Mouse (Mus musculus): Measurements from ENCODE around the gene Gm49425. TPM values are rescaled to one million over a fixed set of nuclear protein-coding genes. Genes with fewer than 3 reads are reported as not detected.

Gm49425 gene
- polyA plus RNA-seq, 1 experiment from 2014 or later: not detected

- no peak overlapping the region for H3K4me3 ChIP-seq
- no peak for ATAC-seq (ENCODE audit: borderline replicate concordance, extremely low read depth, low FRiP score, low TSS enrichment)
- H3K36me3 ChIP-seq: no peaks in the 10 kb centered on the region
- H3K9me3 ChIP-seq: no peaks in the 10 kb centered on the region
- H3K27me3 ChIP-seq: no peaks in the 10 kb centered on the region
- no peaks in the 10 kb centered on the region for H3K4me1 ChIP-seq
- H3K27ac ChIP-seq: no peak overlapping the region
- no peak overlapping the region for H3K4me2 ChIP-seq
- WGBS: 74% methylated on average over 11 of the region's 11 CpGs
- H3K9ac ChIP-seq: no peak overlapping the region
Observed at GRCm38 (mm10) chr15:101485911-101486635, 31.0 kb downstream of the Gm49425 start.

- WGBS: 77% methylated on average over 1 of the region's 1 CpGs
- no peak for ATAC-seq (ENCODE audit: borderline replicate concordance, extremely low read depth, low FRiP score, low TSS enrichment)
- H3K4me1 ChIP-seq: no peaks in the 10 kb centered on the region
Observed at GRCm38 (mm10) chr15:101484939-101485338, 32.1 kb downstream of the Gm49425 start.

GRCm38 (mm10) chr15:101483646-101484045, 33.4 kb downstream of the Gm49425 start:
- H3K27ac ChIP-seq: no peak overlapping the region
- peaks cover 4% of the 10 kb centered on the region for H3K4me1 ChIP-seq
- H3K4me3 ChIP-seq: no peak overlapping the region
- 55% methylated on average over 1 of the region's 1 CpGs for WGBS
- no peaks in the 10 kb centered on the region for H3K9me3 ChIP-seq
- no peak overlapping the region for H3K4me2 ChIP-seq
- H3K36me3 ChIP-seq: no peaks in the 10 kb centered on the region
- peaks cover 7% of the 10 kb centered on the region for H3K27me3 ChIP-seq
- no peak overlapping the region for H3K9ac ChIP-seq
- ATAC-seq (ENCODE audit: borderline replicate concordance, extremely low read depth, low FRiP score, low TSS enrichment): no peak

More at GRCm38 (mm10) chr15:101484939-101485338, 32.1 kb downstream of the Gm49425 start:
- Histone ChIP-seq H3K36me3 (no peaks in the 10 kb centered on the region), H3K9me3 (no peaks in the 10 kb centered on the region), H3K27me3 (no peaks in the 10 kb centered on the region), H3K4me2 (no peak overlapping the region), H3K27ac (no peak overlapping the region), H3K9ac (no peak overlapping the region), H3K4me3 (no peak overlapping the region)

- WGBS: 34% methylated on average over 4 of the region's 4 CpGs
- Histone ChIP-seq H3K4me2 (no peak overlapping the region), H3K36me3 (no peaks in the 10 kb centered on the region), H3K9ac (no peak overlapping the region), H3K4me1 (peaks cover 4% of the 10 kb centered on the region), H3K4me3 (no peak overlapping the region), H3K9me3 (no peaks in the 10 kb centered on the region), H3K27me3 (peaks cover 17% of the 10 kb centered on the region), H3K27ac (no peak overlapping the region)
- ATAC-seq (ENCODE audit: borderline replicate concordance, extremely low read depth, low FRiP score, low TSS enrichment): no peak
Observed at GRCm38 (mm10) chr15:101482056-101482455, 35.0 kb downstream of the Gm49425 start.

- peaks cover 17% of the 10 kb centered on the region for H3K27me3 ChIP-seq
- no peak overlapping the region for H3K27ac ChIP-seq
- no peaks in the 10 kb centered on the region for H3K9me3 ChIP-seq
- H3K4me3 ChIP-seq: no peak overlapping the region; the same call in 1 of the 2 replicates
- peak overlapping the region; percentile 54 for H3K4me2 ChIP-seq
- peaks cover 4% of the 10 kb centered on the region for H3K4me1 ChIP-seq
- WGBS: 27% methylated on average over 11 of the region's 11 CpGs
- no peak for ATAC-seq (ENCODE audit: borderline replicate concordance, extremely low read depth, low FRiP score, low TSS enrichment)
- H3K9ac ChIP-seq: no peak overlapping the region
- H3K36me3 ChIP-seq: no peaks in the 10 kb centered on the region
Observed at GRCm38 (mm10) chr15:101479666-101480060, 37.4 kb downstream of the Gm49425 start.

- Histone ChIP-seq H3K4me3 (peak overlapping the region; percentile 22), H3K4me1 (peaks cover 4% of the 10 kb centered on the region), H3K9me3 (no peaks in the 10 kb centered on the region), H3K36me3 (no peaks in the 10 kb centered on the region), H3K27ac (no peak overlapping the region), H3K27me3 (peaks cover 17% of the 10 kb centered on the region), H3K9ac (no peak overlapping the region), H3K4me2 (peak overlapping the region; percentile 54)
- ATAC-seq (ENCODE audit: borderline replicate concordance, extremely low read depth, low FRiP score, low TSS enrichment): no peak
- 4% methylated on average over 31 of the region's 31 CpGs for WGBS
Observed at GRCm38 (mm10) chr15:101479007-101479665, 37.9 kb downstream of the Gm49425 start.

GRCm38 (mm10) chr15:101472952-101473528, 44.0 kb downstream of the Gm49425 start, which contains the start of gene Krt86:
Gene Krt86, plus strand, starts transcription at chr15:101473478.
- no peak for ATAC-seq (ENCODE audit: borderline replicate concordance, extremely low read depth, low FRiP score, low TSS enrichment)

GRCm38 (mm10) chr15:101469093-101469492, 48.0 kb downstream of the Gm49425 start:
- Histone ChIP-seq H3K9me3 (no peaks in the 10 kb centered on the region), H3K4me2 (no peak overlapping the region), H3K27me3 (no peaks in the 10 kb centered on the region), H3K36me3 (no peaks in the 10 kb centered on the region), H3K27ac (no peak overlapping the region), H3K4me1 (no peaks in the 10 kb centered on the region), H3K9ac (no peak overlapping the region), H3K4me3 (no peak overlapping the region)
- 74% methylated on average over 4 of the region's 4 CpGs for WGBS
- ATAC-seq (ENCODE audit: borderline replicate concordance, extremely low read depth, low FRiP score, low TSS enrichment): no peak

More at GRCm38 (mm10) chr15:101472952-101473528, 44.0 kb downstream of the Gm49425 start, which contains the start of gene Krt86:
- 0 out of 2 replicates have a peak, but pooled peaks cover 5% of the 10 kb centered on the region for H3K27me3 ChIP-seq
- no peaks in the 10 kb centered on the region for H3K36me3 ChIP-seq
- no peaks in the 10 kb centered on the region for H3K4me1 ChIP-seq
- 23% methylated on average over 10 of the region's 10 CpGs for WGBS
- H3K4me3 ChIP-seq: no peak within 1 kb of the TSS
- no peak within 1 kb of the TSS for H3K4me2 ChIP-seq
- no peak within 1 kb of the TSS for H3K9ac ChIP-seq
- H3K9me3 ChIP-seq: no peaks in the 10 kb centered on the region
- no peak within 1 kb of the TSS for H3K27ac ChIP-seq

Small RNAs within 50 kb of the gene (microRNA-seq; reads per million reads assigned to microRNA genes)
- gene Gm44393: not detected

Other genes starting within 250 kb of the Gm49425 start
- 74.5 and 76.8 TPM in 2 replicates for gene Atg101, start 233.0 kb downstream of the Gm49425 start, polyA plus RNA-seq (2015; fragmentation: Nextera tagmentation; extraction: Ambion mirVana)
- gene 6030408B16Rik, start 224.0 kb downstream of the Gm49425 start, polyA plus RNA-seq (2015; fragmentation: Nextera tagmentation; extraction: Ambion mirVana): 48.1 and 50.0 TPM in 2 replicates
- 1.7 and 2.0 TPM in 2 replicates for gene Krt80, start 147.1 kb downstream of the Gm49425 start, polyA plus RNA-seq (2015; fragmentation: Nextera tagmentation; extraction: Ambion mirVana)
- gene Krt7, start 106.2 kb downstream of the Gm49425 start, polyA plus RNA-seq (2015; fragmentation: Nextera tagmentation; extraction: Ambion mirVana): 152 and 158 TPM in 2 replicates
- gene Krt87, start 78.5 kb downstream of the Gm49425 start, polyA plus RNA-seq (2015; fragmentation: Nextera tagmentation; extraction: Ambion mirVana): 0.38 and 0.39 TPM in 2 replicates
- not detected in 2 replicates for gene Krt88, start 69.5 kb downstream of the Gm49425 start, polyA plus RNA-seq (2015; fragmentation: Nextera tagmentation; extraction: Ambion mirVana)
- gene Krt81, start 53.5 kb downstream of the Gm49425 start, polyA plus RNA-seq (2015; fragmentation: Nextera tagmentation; extraction: Ambion mirVana): not detected in 2 replicates
- not detected in 2 replicates for gene Krt86, start 43.8 kb downstream of the Gm49425 start, polyA plus RNA-seq (2015; fragmentation: Nextera tagmentation; extraction: Ambion mirVana)
- gene Krt83, start 25.7 kb downstream of the Gm49425 start, polyA plus RNA-seq (2015; fragmentation: Nextera tagmentation; extraction: Ambion mirVana): 0.13 TPM in 1 of 2 replicates, not detected in the other
- not detected in 2 replicates for gene Krt84, start 15.6 kb upstream of the Gm49425 start, polyA plus RNA-seq (2015; fragmentation: Nextera tagmentation; extraction: Ambion mirVana)
- gene Krt82, start 33.4 kb upstream of the Gm49425 start, polyA plus RNA-seq (2015; fragmentation: Nextera tagmentation; extraction: Ambion mirVana): not detected in 2 replicates
- gene Krt90, start 45.7 kb upstream of the Gm49425 start, polyA plus RNA-seq (2015; fragmentation: Nextera tagmentation; extraction: Ambion mirVana): 0.05 TPM in 1 of 2 replicates, not detected in the other
- gene Krt75, start 56.6 kb upstream of the Gm49425 start, polyA plus RNA-seq (2015; fragmentation: Nextera tagmentation; extraction: Ambion mirVana): 0.05 and 0.14 TPM in 2 replicates
- gene Gm5414, start 110.9 kb upstream of the Gm49425 start, polyA plus RNA-seq (2015; fragmentation: Nextera tagmentation; extraction: Ambion mirVana): not detected in 2 replicates
- gene Gm5478, start 130.1 kb upstream of the Gm49425 start, polyA plus RNA-seq (2015; fragmentation: Nextera tagmentation; extraction: Ambion mirVana): not detected in 2 replicates
- gene Krt6b, start 163.0 kb upstream of the Gm49425 start, polyA plus RNA-seq (2015; fragmentation: Nextera tagmentation; extraction: Ambion mirVana): not detected in 2 replicates
- gene Krt6a, start 177.0 kb upstream of the Gm49425 start, polyA plus RNA-seq (2015; fragmentation: Nextera tagmentation; extraction: Ambion mirVana): 0.39 and 1.5 TPM in 2 replicates
- gene Krt5, start 195.6 kb upstream of the Gm49425 start, polyA plus RNA-seq (2015; fragmentation: Nextera tagmentation; extraction: Ambion mirVana): 4.7 and 11.1 TPM in 2 replicates
- not detected in 2 replicates for gene Krt71, start 225.8 kb upstream of the Gm49425 start, polyA plus RNA-seq (2015; fragmentation: Nextera tagmentation; extraction: Ambion mirVana)